Mouse (Mus musculus) C2C12 (cell line): ENCODE results near the gene Hsph1.

Experiments
- CTCF ChIP-seq: IDR thresholded peaks from one replicate; pipeline ENCODE4 v1.5.1; 2011; ENCODE audit not compliant: control insufficient read depth, insufficient read depth, insufficient read length
- USF1 ChIP-seq: IDR thresholded peaks from one replicate; pipeline ENCODE4 v1.6.1; 2011; ENCODE audit warnings: low read depth, mild to moderate bottlenecking, control low read depth, moderate library complexity

- TF ChIP-seq CTCF (no peak), USF1 (no peak)
Observed at GRCm38 (mm10) chr5:149663417-149663816, 27.2 kb upstream of the Hsph1 start.
